Mouse (Mus musculus) CH12.LX (cell line): ENCODE measurements at regions not wholly inside any gene's neighbourhood (a gene's known extent, or its start where the extent isn't known, plus 50 kb on each side); places are given as distances from the start of the nearest gene placed in this dataset.

Experiments used
- DNase-seq: peaks from one replicate; pipeline ENCODE4 v3.0.0-alpha.2; 2013; ENCODE audit errors: extremely low read depth
- H3K27ac ChIP-seq: 2 replicates; pipeline ENCODE4 v1.5.1; 2012; ENCODE audit warnings: low read depth, mild to moderate bottlenecking, control low read depth, moderate library complexity; ENCODE audit not compliant: insufficient read depth
- H3K27me3 ChIP-seq: replicated peaks from 2 replicates; pipeline ENCODE3; 2012; ENCODE audit warnings: inconsistent platforms
- H3K36me3 ChIP-seq, 2 experiments: replicated peaks in 1 of 2; 2 replicates each; pipeline versions ENCODE3 to v1.6.1; 2012; ENCODE audit warnings: inconsistent platforms in 1 of 2, low read length in 1 of 2, mild to moderate bottlenecking in 1 of 2, mixed read lengths in 1 of 2, moderate library complexity in 1 of 2; ENCODE audit not compliant: control insufficient read depth in 1 of 2, insufficient read depth in 1 of 2
- H3K4me1 ChIP-seq, 2 experiments: 2 replicates each; pipeline ENCODE4 v1.6.1; 2012; ENCODE audit warnings: inconsistent platforms in 1 of 2, moderate library complexity in 1 of 2; ENCODE audit not compliant: insufficient read depth in 2 of 2, control insufficient read depth in 1 of 2
- H3K4me2 ChIP-seq: 2 replicates; pipeline ENCODE4 v1.6.1; 2012; ENCODE audit warnings: low read depth, mild to moderate bottlenecking, control low read depth; ENCODE audit not compliant: poor library complexity, insufficient read depth, severe bottlenecking
- H3K4me3 ChIP-seq, 3 experiments: fragments of 150-350 bp in 1 of 3; sonication (generic) in 1 of 3; replicated peaks in 1 of 3; 2 replicates each; pipeline versions ENCODE3 to v1.5.1; 2011 to 2012; ENCODE audit warnings: low read depth in 2 of 3, low read length in 2 of 3, mild to moderate bottlenecking in 2 of 3, moderate library complexity in 2 of 3, control low read depth in 1 of 3, improper control_type of control experiment in 1 of 3, inconsistent platforms in 1 of 3, mixed read lengths in 1 of 3; ENCODE audit not compliant: poor library complexity in 1 of 3
- H3K79me2 ChIP-seq: replicated peaks from 2 replicates; pipeline ENCODE4 v1.6.1; 2012; ENCODE audit warnings: mild to moderate bottlenecking, moderate library complexity; ENCODE audit not compliant: control insufficient read depth, poor library complexity, insufficient read depth, severe bottlenecking; ENCODE audit errors: extremely low read depth
- H3K9ac ChIP-seq: 2 replicates; pipeline ENCODE4 v1.6.1; 2012; ENCODE audit warnings: low read depth, mild to moderate bottlenecking, control low read depth, moderate library complexity; ENCODE audit not compliant: insufficient read depth
- H3K9me3 ChIP-seq: replicated peaks from 2 replicates; pipeline ENCODE3; 2012; ENCODE audit warnings: low read length, inconsistent platforms, mixed read lengths
- CHD1 ChIP-seq: IDR thresholded peaks from 2 replicates; pipeline ENCODE4 v1.6.1; 2012; ENCODE audit warnings: low read depth, low read length, improper control_type of control experiment, inconsistent platforms
- CHD2 ChIP-seq: IDR thresholded peaks from 2 replicates; pipeline ENCODE4 v1.6.1; 2011; ENCODE audit warnings: low read length, improper control_type of control experiment
- ELF1 ChIP-seq: IDR thresholded peaks from 2 replicates; pipeline ENCODE4 v1.6.1; 2014; ENCODE audit warnings: low read depth, mild to moderate bottlenecking, inconsistent platforms, low read length, improper control_type of control experiment
- EP300 ChIP-seq: IDR thresholded peaks from 2 replicates; pipeline ENCODE4 v1.6.1; 2011; ENCODE audit warnings: low read length, improper control_type of control experiment
- ETS1 ChIP-seq: conservative IDR thresholded peaks from 2 replicates; pipeline ENCODE4 v1.6.1; 2012; ENCODE audit warnings: low read depth, mild to moderate bottlenecking, inconsistent platforms, low read length, improper control_type of control experiment, moderate library complexity
- GABPA ChIP-seq: IDR thresholded peaks from 2 replicates; pipeline ENCODE4 v1.6.1; 2012; ENCODE audit warnings: low read depth, low read length, improper control_type of control experiment, inconsistent platforms; ENCODE audit not compliant: insufficient replicate concordance
- IRF4 ChIP-seq: IDR thresholded peaks from 2 replicates; pipeline ENCODE4 v1.6.1; 2014; ENCODE audit warnings: low read depth, mild to moderate bottlenecking, inconsistent platforms, low read length, improper control_type of control experiment
- JUN ChIP-seq: IDR thresholded peaks from 2 replicates; pipeline ENCODE4 v1.6.1; 2011; ENCODE audit warnings: low read depth, mild to moderate bottlenecking, low read length, improper control_type of control experiment, moderate library complexity; ENCODE audit not compliant: insufficient read depth
- JUND ChIP-seq: conservative IDR thresholded peaks from 2 replicates; pipeline ENCODE4 v1.6.1; 2011; ENCODE audit warnings: low read depth, low read length, improper control_type of control experiment
- MAFK ChIP-seq: IDR thresholded peaks from 2 replicates; pipeline ENCODE4 v1.6.1; 2011; ENCODE audit warnings: low read length, improper control_type of control experiment; ENCODE audit not compliant: insufficient replicate concordance
- MXI1 ChIP-seq: IDR thresholded peaks from 2 replicates; pipeline ENCODE4 v1.6.1; 2011; ENCODE audit warnings: mild to moderate bottlenecking, low read depth, low read length, improper control_type of control experiment
- MYC ChIP-seq: IDR thresholded peaks from 2 replicates; pipeline ENCODE4 v1.6.1; 2011; ENCODE audit warnings: low read depth, mild to moderate bottlenecking, improper control_type of control experiment, low read length
- NELFE ChIP-seq: IDR thresholded peaks from 2 replicates; pipeline ENCODE4 v1.6.1; 2011; ENCODE audit warnings: low read depth, low read length, improper control_type of control experiment
- NRF1 ChIP-seq: IDR thresholded peaks from 2 replicates; pipeline ENCODE4 v1.6.1; 2014; ENCODE audit warnings: low read depth, mild to moderate bottlenecking, inconsistent platforms, low read length, improper control_type of control experiment, moderate library complexity
- RAD21 ChIP-seq: IDR thresholded peaks from 2 replicates; pipeline ENCODE4 v1.6.1; 2011; ENCODE audit warnings: low read depth, mild to moderate bottlenecking, low read length, improper control_type of control experiment, moderate library complexity
- RCOR1 ChIP-seq: conservative IDR thresholded peaks from 2 replicates; pipeline ENCODE4 v1.6.1; 2012; ENCODE audit warnings: low read depth, mild to moderate bottlenecking, inconsistent platforms, low read length, improper control_type of control experiment
- SIN3A ChIP-seq: IDR thresholded peaks from 2 replicates; pipeline ENCODE4 v1.6.1; 2012; ENCODE audit warnings: low read length, improper control_type of control experiment, inconsistent platforms
- SMC3 ChIP-seq: IDR thresholded peaks from 2 replicates; pipeline ENCODE4 v1.6.1; 2011; ENCODE audit warnings: low read depth, low read length, improper control_type of control experiment
- TBP ChIP-seq: conservative IDR thresholded peaks from 2 replicates; pipeline ENCODE4 v1.6.1; 2011; ENCODE audit warnings: low read depth, low read length, improper control_type of control experiment
- USF2 ChIP-seq: conservative IDR thresholded peaks from 2 replicates; pipeline ENCODE4 v1.6.1; 2011; ENCODE audit warnings: low read depth, low read length, improper control_type of control experiment
- ZC3H11A ChIP-seq: IDR thresholded peaks from 2 replicates; pipeline ENCODE4 v1.6.1; 2012; ENCODE audit warnings: low read depth, mild to moderate bottlenecking, inconsistent platforms, low read length, improper control_type of control experiment
- dilution Hi-C: fragments of 300-500 bp; cut with MboI; formaldehyde crosslinking; loops from 2 replicates; pipeline ENCODE4 v1.14.3; 2020; ENCODE audit warnings: low sequenced_read_pairs; ENCODE audit not compliant: extremely low pct_unique_long_range_greater_than_20kb, extremely low pct_ligation_motif_present
- in situ Hi-C: fragments of 300-500 bp; cut with MboI; formaldehyde crosslinking; loops from 3 replicates; pipeline ENCODE4 v1.14.3; 2019; ENCODE audit warnings: low sequenced_read_pairs, low pct_ligation_motif_present, low pct_unique_long_range_greater_than_20kb, mixed read lengths

- no peak for DNase-seq
- Histone ChIP-seq H3K4me2 (no peak overlapping the region), H3K9ac (no peak overlapping the region), H3K79me2 (no peaks in the 10 kb centered on the region), H3K4me3 (no peak overlapping the region), H3K27me3 (no peaks in the 10 kb centered on the region), H3K4me1 (no peaks in the 10 kb centered on the region; a peak in 1 of 4 replicates), H3K9me3 (no peaks in the 10 kb centered on the region), H3K27ac (no peak overlapping the region), H3K36me3 (no peaks in the 10 kb centered on the region)
- dilution Hi-C loops = no loop called here
- TF ChIP-seq JUN = no peak
- TF ChIP-seq JUND = no peak
- no peak for TF ChIP-seq RCOR1
- no peak for TF ChIP-seq MAFK
- no peak for TF ChIP-seq ETS1
- no peak for TF ChIP-seq RAD21
- in situ Hi-C loops = no loop called here
These were observed 712.7 kb upstream of the Cdh18 start for GRCm38 (mm10) chr15:21836110-21836509.

- no peak for TF ChIP-seq SMC3
- TF ChIP-seq GABPA = no peak
- no peak for TF ChIP-seq MAFK
- no peak for TF ChIP-seq ELF1
- no peak for TF ChIP-seq CHD2
- no peak for TF ChIP-seq MYC
- TF ChIP-seq JUND = no peak
- no peak for TF ChIP-seq JUN
- TF ChIP-seq NELFE = no peak
- no peak for TF ChIP-seq CHD1
- no peak for TF ChIP-seq EP300
- TF ChIP-seq SIN3A = no peak
- TF ChIP-seq ZC3H11A = no peak
- TF ChIP-seq IRF4 = no peak
- no peak for TF ChIP-seq NRF1
- TF ChIP-seq TBP = no peak
- TF ChIP-seq USF2 = no peak
- TF ChIP-seq MXI1 = no peak
- no peaks in the 10 kb centered on the region for H3K36me3 ChIP-seq
- in situ Hi-C loops = no loop called here
- no peak overlapping the region for H3K4me2 ChIP-seq
- no peaks in the 10 kb centered on the region for H3K4me1 ChIP-seq
- dilution Hi-C loops = no loop called here
- H3K4me3 ChIP-seq = no peak overlapping the region
- H3K9me3 ChIP-seq = peaks cover 5% of the 10 kb centered on the region
- no peak overlapping the region for H3K27ac ChIP-seq
- DNase-seq = no peak
- H3K9ac ChIP-seq = no peak overlapping the region
- H3K79me2 ChIP-seq = no peaks in the 10 kb centered on the region
- no peaks in the 10 kb centered on the region for H3K27me3 ChIP-seq
These were observed 690.3 kb upstream of the Cdh18 start for GRCm38 (mm10) chr15:21858540-21858939.
